Mouse (Mus musculus) CH12.LX (cell line): ENCODE measurements at regions not wholly inside any gene's neighbourhood (a gene's known extent, or its start where the extent isn't known, plus 50 kb on each side); places are given as distances from the start of the nearest gene placed in this dataset.

Source experiments
- DNase-seq: peaks from one replicate; pipeline ENCODE4 v3.0.0-alpha.2; 2013; ENCODE audit errors: extremely low read depth
- H3K27ac ChIP-seq: 2 replicates; pipeline ENCODE4 v1.5.1; 2012; ENCODE audit warnings: low read depth, mild to moderate bottlenecking, control low read depth, moderate library complexity; ENCODE audit not compliant: insufficient read depth
- H3K27me3 ChIP-seq: replicated peaks from 2 replicates; pipeline ENCODE3; 2012; ENCODE audit warnings: inconsistent platforms
- H3K36me3 ChIP-seq, 2 experiments: replicated peaks in 1 of 2; 2 replicates each; pipeline versions ENCODE3 to v1.6.1; 2012; ENCODE audit warnings: inconsistent platforms in 1 of 2, low read length in 1 of 2, mild to moderate bottlenecking in 1 of 2, mixed read lengths in 1 of 2, moderate library complexity in 1 of 2; ENCODE audit not compliant: control insufficient read depth in 1 of 2, insufficient read depth in 1 of 2
- H3K4me1 ChIP-seq, 2 experiments: 2 replicates each; pipeline ENCODE4 v1.6.1; 2012; ENCODE audit warnings: inconsistent platforms in 1 of 2, moderate library complexity in 1 of 2; ENCODE audit not compliant: insufficient read depth in 2 of 2, control insufficient read depth in 1 of 2
- H3K4me2 ChIP-seq: 2 replicates; pipeline ENCODE4 v1.6.1; 2012; ENCODE audit warnings: low read depth, mild to moderate bottlenecking, control low read depth; ENCODE audit not compliant: poor library complexity, insufficient read depth, severe bottlenecking
- H3K4me3 ChIP-seq, 3 experiments: fragments of 150-350 bp in 1 of 3; sonication (generic) in 1 of 3; replicated peaks in 1 of 3; 2 replicates each; pipeline versions ENCODE3 to v1.5.1; 2011 to 2012; ENCODE audit warnings: low read depth in 2 of 3, low read length in 2 of 3, mild to moderate bottlenecking in 2 of 3, moderate library complexity in 2 of 3, control low read depth in 1 of 3, improper control_type of control experiment in 1 of 3, inconsistent platforms in 1 of 3, mixed read lengths in 1 of 3; ENCODE audit not compliant: poor library complexity in 1 of 3
- H3K79me2 ChIP-seq: replicated peaks from 2 replicates; pipeline ENCODE4 v1.6.1; 2012; ENCODE audit warnings: mild to moderate bottlenecking, moderate library complexity; ENCODE audit not compliant: control insufficient read depth, poor library complexity, insufficient read depth, severe bottlenecking; ENCODE audit errors: extremely low read depth
- H3K9ac ChIP-seq: 2 replicates; pipeline ENCODE4 v1.6.1; 2012; ENCODE audit warnings: low read depth, mild to moderate bottlenecking, control low read depth, moderate library complexity; ENCODE audit not compliant: insufficient read depth
- H3K9me3 ChIP-seq: replicated peaks from 2 replicates; pipeline ENCODE3; 2012; ENCODE audit warnings: low read length, inconsistent platforms, mixed read lengths
- BHLHE40 ChIP-seq: IDR thresholded peaks from 2 replicates; pipeline ENCODE4 v1.6.1; 2011; ENCODE audit warnings: mild to moderate bottlenecking, low read depth, low read length, improper control_type of control experiment
- CHD1 ChIP-seq: IDR thresholded peaks from 2 replicates; pipeline ENCODE4 v1.6.1; 2012; ENCODE audit warnings: low read depth, low read length, improper control_type of control experiment, inconsistent platforms
- E2F4 ChIP-seq: IDR thresholded peaks from 2 replicates; pipeline ENCODE4 v1.6.1; 2011; ENCODE audit warnings: low read depth, low read length, improper control_type of control experiment; ENCODE audit not compliant: insufficient replicate concordance
- GABPA ChIP-seq: IDR thresholded peaks from 2 replicates; pipeline ENCODE4 v1.6.1; 2012; ENCODE audit warnings: low read depth, low read length, improper control_type of control experiment, inconsistent platforms; ENCODE audit not compliant: insufficient replicate concordance
- JUND ChIP-seq: conservative IDR thresholded peaks from 2 replicates; pipeline ENCODE4 v1.6.1; 2011; ENCODE audit warnings: low read depth, low read length, improper control_type of control experiment
- KAT2A ChIP-seq: IDR thresholded peaks from 2 replicates; pipeline ENCODE4 v1.6.1; 2012; ENCODE audit warnings: low read length, improper control_type of control experiment, inconsistent platforms; ENCODE audit not compliant: insufficient replicate concordance
- MEF2A ChIP-seq: IDR thresholded peaks from 2 replicates; pipeline ENCODE4 v1.6.1; 2014; ENCODE audit warnings: low read depth, mild to moderate bottlenecking, inconsistent platforms, low read length, improper control_type of control experiment, borderline replicate concordance
- MYC ChIP-seq: IDR thresholded peaks from 2 replicates; pipeline ENCODE4 v1.6.1; 2011; ENCODE audit warnings: low read depth, mild to moderate bottlenecking, improper control_type of control experiment, low read length
- NELFE ChIP-seq: IDR thresholded peaks from 2 replicates; pipeline ENCODE4 v1.6.1; 2011; ENCODE audit warnings: low read depth, low read length, improper control_type of control experiment
- NRF1 ChIP-seq: IDR thresholded peaks from 2 replicates; pipeline ENCODE4 v1.6.1; 2014; ENCODE audit warnings: low read depth, mild to moderate bottlenecking, inconsistent platforms, low read length, improper control_type of control experiment, moderate library complexity
- POLR2A ChIP-seq: IDR thresholded peaks from 2 replicates; pipeline ENCODE4 v1.6.1; 2011; ENCODE audit warnings: low read depth, mild to moderate bottlenecking, improper control_type of control experiment, low read length
- POLR2AphosphoS2 ChIP-seq: IDR thresholded peaks from 2 replicates; pipeline ENCODE4 v1.6.1; 2011; ENCODE audit warnings: low read depth, low read length, improper control_type of control experiment
- SIN3A ChIP-seq: IDR thresholded peaks from 2 replicates; pipeline ENCODE4 v1.6.1; 2012; ENCODE audit warnings: low read length, improper control_type of control experiment, inconsistent platforms
- SMC3 ChIP-seq: IDR thresholded peaks from 2 replicates; pipeline ENCODE4 v1.6.1; 2011; ENCODE audit warnings: low read depth, low read length, improper control_type of control experiment
- TBP ChIP-seq: conservative IDR thresholded peaks from 2 replicates; pipeline ENCODE4 v1.6.1; 2011; ENCODE audit warnings: low read depth, low read length, improper control_type of control experiment
- TCF12 ChIP-seq: IDR thresholded peaks from 2 replicates; pipeline ENCODE4 v1.6.1; 2014; ENCODE audit warnings: low read depth, mild to moderate bottlenecking, inconsistent platforms, low read length, improper control_type of control experiment
- ZC3H11A ChIP-seq: IDR thresholded peaks from 2 replicates; pipeline ENCODE4 v1.6.1; 2012; ENCODE audit warnings: low read depth, mild to moderate bottlenecking, inconsistent platforms, low read length, improper control_type of control experiment
- dilution Hi-C: fragments of 300-500 bp; cut with MboI; formaldehyde crosslinking; loops from 2 replicates; pipeline ENCODE4 v1.14.3; 2020; ENCODE audit warnings: low sequenced_read_pairs; ENCODE audit not compliant: extremely low pct_unique_long_range_greater_than_20kb, extremely low pct_ligation_motif_present
- in situ Hi-C: fragments of 300-500 bp; cut with MboI; formaldehyde crosslinking; loops from 3 replicates; pipeline ENCODE4 v1.14.3; 2019; ENCODE audit warnings: low sequenced_read_pairs, low pct_ligation_motif_present, low pct_unique_long_range_greater_than_20kb, mixed read lengths

GRCm38 (mm10) chr13:51348707-51349106, 59.7 kb upstream of the S1pr3 start:
- in situ Hi-C loops, result no loop called here
- H3K27ac ChIP-seq, result no peak overlapping the region
- H3K36me3 ChIP-seq, result no peaks in the 10 kb centered on the region
- H3K4me1 ChIP-seq, result peaks cover 0 to 17% of the 10 kb centered on the region in 2 experiments; a peak in 2 of 4 replicates
- TF ChIP-seq MEF2A (no peak), SMC3 (no peak), POLR2AphosphoS2 (no peak), NELFE (no peak)
- no peak overlapping the region for H3K4me2 ChIP-seq
- H3K9ac ChIP-seq, result no peak overlapping the region
- H3K9me3 ChIP-seq, result no peaks in the 10 kb centered on the region
- H3K79me2 ChIP-seq, result no peaks in the 10 kb centered on the region
- no peaks in the 10 kb centered on the region for H3K27me3 ChIP-seq
- H3K4me3 ChIP-seq, result no peak overlapping the region
- dilution Hi-C loops, result no loop called here
- DNase-seq, result no peak

GRCm38 (mm10) chr13:51349818-51350551, 58.5 kb upstream of the S1pr3 start:
- Histone ChIP-seq H3K27ac (no peak overlapping the region), H3K9me3 (no peaks in the 10 kb centered on the region), H3K27me3 (no peaks in the 10 kb centered on the region), H3K9ac (no peak overlapping the region), H3K4me2 (no peak overlapping the region), H3K4me3 (no peak overlapping the region), H3K4me1 (peaks cover 0 to 17% of the 10 kb centered on the region in 2 experiments; a peak in 2 of 4 replicates), H3K36me3 (no peaks in the 10 kb centered on the region), H3K79me2 (no peaks in the 10 kb centered on the region)
- TF ChIP-seq TCF12 (no peak), POLR2A (no peak), SIN3A (no peak), ZC3H11A (no peak), JUND (no peak), NRF1 (no peak), GABPA (no peak), BHLHE40 (no peak), MYC (no peak), CHD1 (no peak), TBP (no peak), KAT2A (no peak), E2F4 (no peak)
- dilution Hi-C loops (no loop called here), in situ Hi-C loops (no loop called here)
- no peak for DNase-seq
